Comparison of ENCODE assay signal across 10 mouse cellular contexts in the genomic region with DNA sequence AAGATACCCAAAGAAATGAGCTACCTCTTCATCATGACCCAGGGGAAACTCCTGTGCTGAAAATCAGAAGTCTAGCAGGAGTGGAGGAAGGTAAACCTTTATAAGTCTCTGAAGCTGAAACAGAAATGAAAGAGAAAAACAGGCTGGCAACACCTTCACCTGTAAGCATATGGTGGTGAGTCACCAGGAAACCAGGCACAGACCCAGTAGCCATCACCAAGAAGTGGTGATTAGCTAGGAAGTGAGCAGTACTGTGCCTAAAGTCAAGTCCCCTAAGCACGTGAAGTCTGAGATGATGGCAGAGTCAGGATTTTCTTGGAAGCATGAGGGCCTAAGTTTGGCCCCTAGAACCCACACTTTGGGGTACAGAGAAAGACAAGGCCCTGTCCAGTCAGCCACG.
"Had no signal": no experiment of that assay in that cellular context is flagged by ENCODE, and none has a peak within 500 bp of the region (broad histone marks: within the 10 kb centered on the region; RNA-seq: fewer than 3 reads in every experiment).

No protein-coding gene starts in this region.

- DNase-seq: kidney, postnatal 10 days; kidney, postnatal 4 days; liver; lung, adult 18-20 months; lung, postnatal 10 days; lung, postnatal 36 days; right cerebral cortex, adult 18-20 months; right cerebral cortex, postnatal 25 days; spleen, adult 18-20 months; thymus, postnatal 25 days had no signal
